Mouse (Mus musculus): Measurements from ENCODE around the gene Cdh22. TPM values are rescaled to one million over a fixed set of nuclear protein-coding genes. Genes with fewer than 3 reads are reported as not detected.

Gene Cdh22
- total RNA-seq, 2 experiments from 2014 or later, result 0.26 to 0.42 TPM

DNA sequence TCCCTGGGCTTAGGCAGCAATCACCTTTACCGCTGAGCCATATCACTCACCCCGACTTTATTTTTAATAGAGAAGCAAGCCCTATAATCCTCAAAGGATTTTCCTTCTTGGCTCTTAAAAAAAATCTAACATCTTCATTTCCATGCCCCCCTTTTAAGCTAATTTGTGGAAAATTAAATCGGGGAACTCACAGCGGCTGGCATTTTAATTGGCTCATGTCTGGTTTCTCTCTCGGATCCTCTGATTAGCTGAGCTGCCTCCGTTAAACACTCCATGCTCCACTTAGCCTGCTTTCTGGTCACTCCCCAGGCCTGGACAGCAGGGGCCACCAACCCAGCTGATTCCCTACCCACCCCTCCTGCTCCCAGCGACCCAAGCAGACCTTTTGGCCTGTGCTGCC is 142.3 kb downstream of the Cdh22 start:
- DNase-seq (ENCODE audit: low spot score in 2 of 2), result no peak

DNA sequence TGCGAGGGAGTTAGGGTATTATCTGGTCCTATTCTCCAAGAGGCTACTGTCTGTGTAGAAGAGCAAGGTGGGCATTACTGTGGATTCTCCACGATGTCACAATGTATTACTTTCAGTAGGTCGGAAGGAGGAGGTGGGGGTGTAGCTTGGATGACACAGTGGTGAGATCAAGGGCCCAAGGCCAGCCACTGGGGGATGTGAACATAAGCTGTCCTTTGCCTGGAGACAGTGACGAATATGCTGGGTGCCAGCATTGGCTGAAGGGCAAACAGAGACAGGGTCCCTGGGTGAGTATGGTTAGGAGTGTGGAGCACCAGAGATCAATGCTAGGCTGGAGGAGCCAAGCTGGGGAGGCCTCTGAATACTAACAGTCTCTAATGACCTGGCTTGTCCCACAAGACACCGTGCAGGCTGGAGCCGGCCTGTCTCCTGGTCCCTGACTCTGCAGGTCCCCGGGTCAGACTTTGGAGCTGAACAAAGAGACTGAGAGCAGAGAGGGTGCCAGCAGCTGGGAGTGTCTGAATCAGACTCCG is 143.2 kb downstream of the Cdh22 start:
- DNase-seq (ENCODE audit: low spot score in 2 of 2), result no peak

- DNase-seq (ENCODE audit: low spot score in 2 of 2), result no peak
These were observed 144.0 kb downstream of the Cdh22 start, which contains the start of gene 1700025C18Rik for GRCm38 (mm10) chr2:165090650-165091049. Gene 1700025C18Rik (minus strand): TSS chr2:165090750.

- no peak for DNase-seq (ENCODE audit: low spot score in 2 of 2)
These were observed 145.2 kb downstream of the Cdh22 start for GRCm38 (mm10) chr2:165089470-165089869.

- no peak for DNase-seq (ENCODE audit: low spot score in 2 of 2)
These were observed 148.0 kb downstream of the Cdh22 start for GRCm38 (mm10) chr2:165086634-165087033.

DNA sequence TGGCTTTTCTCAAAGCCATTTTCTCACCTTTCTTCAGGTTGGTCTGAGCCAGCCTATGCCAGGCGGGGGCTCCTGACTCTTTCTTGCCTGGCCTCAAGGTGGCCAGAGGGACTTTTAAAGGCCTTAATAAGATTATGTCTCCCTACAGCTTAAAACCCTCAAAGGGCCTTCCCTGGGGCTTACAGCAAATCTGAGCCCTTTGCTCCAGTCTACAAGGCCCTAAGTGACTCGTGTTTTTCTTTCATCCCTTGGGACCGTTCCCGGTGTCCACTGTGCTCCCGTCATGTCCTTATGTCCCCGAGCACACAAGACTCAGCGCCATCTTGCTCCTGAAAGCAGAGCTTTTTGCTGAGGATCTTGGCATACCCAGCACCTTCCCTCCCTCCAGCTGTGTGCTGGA is 153.4 kb downstream of the Cdh22 start:
- DNase-seq (ENCODE audit: low spot score in 2 of 2), result no peak

DNA sequence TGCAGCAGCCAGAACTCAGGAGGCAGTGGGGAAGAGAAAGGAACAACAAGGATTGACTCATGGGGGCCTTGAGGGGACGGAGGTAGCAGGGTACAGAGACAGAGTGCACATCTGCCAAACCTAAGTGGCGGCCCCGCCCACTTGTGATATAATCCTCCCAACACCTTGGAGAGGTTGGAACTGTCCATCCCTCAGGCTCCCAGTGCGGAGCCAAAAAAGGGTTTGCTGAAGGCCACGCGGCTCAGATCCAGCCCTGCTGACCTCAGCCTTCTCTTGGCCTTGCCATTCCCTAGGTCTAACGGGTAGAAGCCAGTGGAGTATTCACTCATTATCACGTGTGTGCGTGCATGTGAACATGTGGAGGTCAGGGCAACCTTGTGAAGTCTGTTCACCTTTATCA is 154.0 kb downstream of the Cdh22 start:
- no peak for DNase-seq (ENCODE audit: low spot score in 2 of 2)

- no peak for DNase-seq (ENCODE audit: low spot score in 2 of 2)
These were observed 156.0 kb downstream of the Cdh22 start for GRCm38 (mm10) chr2:165078605-165079004.

- DNase-seq (ENCODE audit: low spot score in 2 of 2), result no peak
These were observed 156.6 kb downstream of the Cdh22 start for GRCm38 (mm10) chr2:165078045-165078444.

GRCm38 (mm10) chr2:165077055-165077454 is 157.6 kb downstream of the Cdh22 start:
- DNase-seq (ENCODE audit: low spot score in 2 of 2), result no peak

DNA sequence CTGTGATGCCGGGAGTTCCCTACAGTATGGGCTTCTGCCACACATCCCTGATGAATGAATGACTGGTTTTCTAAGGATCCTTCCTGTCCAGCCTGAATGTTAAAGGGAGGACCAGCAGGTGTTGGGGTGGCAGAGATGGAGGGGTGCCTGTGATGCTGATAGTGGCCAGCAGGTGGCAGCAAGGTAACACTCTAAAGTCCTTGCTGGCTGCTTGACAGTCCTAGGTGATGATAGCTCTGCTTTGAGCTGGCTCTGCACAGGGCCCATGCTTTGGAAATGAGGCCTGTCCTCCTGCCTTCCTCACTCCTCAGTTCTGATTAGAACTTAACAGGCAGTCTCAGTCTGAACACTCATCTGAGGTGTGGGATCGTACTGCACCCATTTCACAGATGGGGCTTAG is 159.7 kb downstream of the Cdh22 start:
- peak; percentile 52 to 68 for DNase-seq (ENCODE audit: low spot score in 2 of 2)

DNA sequence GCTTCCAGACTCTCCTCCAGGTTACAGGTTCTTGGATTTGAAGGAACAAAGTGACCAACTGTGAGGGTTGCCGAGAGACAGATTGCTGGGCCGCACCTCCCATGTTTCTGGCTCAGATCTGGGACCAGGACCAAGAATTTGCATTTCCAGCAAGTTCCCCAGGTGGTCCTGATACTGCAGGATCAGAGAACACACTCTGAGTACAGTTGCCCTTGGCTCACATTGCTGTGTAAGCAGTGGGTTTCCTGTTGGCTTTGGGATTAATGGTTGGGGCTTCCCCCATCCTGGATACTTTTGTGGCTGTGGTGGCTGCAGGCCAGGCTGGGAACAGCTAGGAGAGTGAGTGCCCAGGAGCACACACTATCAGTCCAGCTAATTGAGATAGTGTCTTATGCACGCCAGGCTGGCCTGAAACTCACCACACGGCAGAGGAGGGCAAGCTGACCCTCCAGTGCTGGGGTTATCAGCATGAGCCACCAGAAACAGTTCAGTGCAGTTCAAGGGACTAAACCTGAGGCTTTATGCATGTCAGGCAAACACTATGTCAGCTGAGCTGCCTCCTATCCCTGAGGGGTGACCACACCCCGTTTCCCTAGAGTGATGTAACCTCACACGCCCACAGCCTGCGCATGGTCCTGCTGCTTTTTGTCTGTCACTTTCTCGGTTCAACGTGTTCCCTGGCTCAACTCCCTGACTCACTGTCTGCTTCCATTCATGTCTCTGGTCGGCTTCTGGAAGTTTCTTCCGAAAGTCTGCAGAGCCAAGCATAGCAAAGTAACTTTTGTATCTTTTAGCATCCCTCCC is 160.4 kb downstream of the Cdh22 start:
- DNase-seq (ENCODE audit: low spot score in 2 of 2), result no peak

- DNase-seq (ENCODE audit: low spot score in 2 of 2), result no peak
These were observed 161.3 kb downstream of the Cdh22 start for GRCm38 (mm10) chr2:165073381-165073781.

DNA sequence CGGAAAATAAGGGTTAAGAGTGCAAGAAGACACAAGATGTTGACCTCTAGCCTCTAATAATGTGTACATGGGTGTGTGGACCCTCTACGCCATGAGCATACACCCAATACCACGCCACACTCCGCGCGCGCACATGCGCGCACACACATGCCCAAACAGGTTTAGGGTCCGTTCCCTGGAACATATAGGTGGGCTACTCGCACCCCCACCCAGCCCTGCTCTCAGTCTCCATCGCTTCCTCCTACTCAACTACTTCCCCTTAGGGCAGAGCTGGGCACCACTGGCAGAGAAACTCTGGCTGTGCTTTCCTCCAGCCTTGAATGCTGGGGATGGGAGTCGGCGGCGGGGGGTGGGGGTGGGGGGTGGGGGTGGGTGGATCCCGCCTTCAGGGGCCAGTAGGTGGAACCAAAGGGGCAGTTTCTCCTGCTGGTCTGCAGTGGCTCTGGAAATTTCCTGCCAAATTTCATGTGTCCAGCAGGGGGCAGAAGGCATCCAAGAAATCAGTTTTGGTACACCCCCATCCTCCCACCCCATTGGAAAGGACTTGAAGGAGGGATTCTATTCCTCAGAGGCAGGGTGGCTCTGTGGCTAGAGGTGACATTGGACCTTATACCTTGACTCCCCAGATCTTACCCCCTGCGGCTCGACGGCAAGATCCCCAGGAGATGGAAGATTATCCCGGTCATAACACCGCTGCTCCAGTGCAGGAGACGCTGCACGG is 164.4 kb downstream of the Cdh22 start:
- DNase-seq (ENCODE audit: low spot score in 2 of 2), result peak in 1 of 2 experiments; percentile 53

- no peak for DNase-seq (ENCODE audit: low spot score in 2 of 2)
These were observed 165.8 kb downstream of the Cdh22 start for GRCm38 (mm10) chr2:165068806-165069205.

DNA sequence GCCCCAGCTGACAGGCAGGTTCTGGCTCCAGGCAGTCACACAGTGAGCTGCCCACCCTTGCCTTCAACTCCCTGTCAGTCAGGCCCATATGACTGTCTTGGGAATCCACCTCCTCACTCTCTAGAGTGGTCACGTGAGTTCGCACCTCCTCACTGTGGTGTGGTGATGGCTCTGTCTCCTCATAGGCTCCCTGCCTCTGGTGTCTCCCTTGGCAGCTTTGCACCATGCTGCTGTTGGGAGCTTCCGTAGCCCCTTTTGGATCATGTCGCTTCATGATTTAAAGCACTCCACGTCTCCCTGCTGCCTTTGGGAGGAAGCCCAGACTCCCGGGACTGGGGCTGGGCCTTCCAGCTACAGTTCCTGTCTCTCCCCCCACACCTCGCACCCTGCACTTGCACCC is 170.2 kb downstream of the Cdh22 start:
- DNase-seq (ENCODE audit: low spot score in 2 of 2), result no peak

DNA sequence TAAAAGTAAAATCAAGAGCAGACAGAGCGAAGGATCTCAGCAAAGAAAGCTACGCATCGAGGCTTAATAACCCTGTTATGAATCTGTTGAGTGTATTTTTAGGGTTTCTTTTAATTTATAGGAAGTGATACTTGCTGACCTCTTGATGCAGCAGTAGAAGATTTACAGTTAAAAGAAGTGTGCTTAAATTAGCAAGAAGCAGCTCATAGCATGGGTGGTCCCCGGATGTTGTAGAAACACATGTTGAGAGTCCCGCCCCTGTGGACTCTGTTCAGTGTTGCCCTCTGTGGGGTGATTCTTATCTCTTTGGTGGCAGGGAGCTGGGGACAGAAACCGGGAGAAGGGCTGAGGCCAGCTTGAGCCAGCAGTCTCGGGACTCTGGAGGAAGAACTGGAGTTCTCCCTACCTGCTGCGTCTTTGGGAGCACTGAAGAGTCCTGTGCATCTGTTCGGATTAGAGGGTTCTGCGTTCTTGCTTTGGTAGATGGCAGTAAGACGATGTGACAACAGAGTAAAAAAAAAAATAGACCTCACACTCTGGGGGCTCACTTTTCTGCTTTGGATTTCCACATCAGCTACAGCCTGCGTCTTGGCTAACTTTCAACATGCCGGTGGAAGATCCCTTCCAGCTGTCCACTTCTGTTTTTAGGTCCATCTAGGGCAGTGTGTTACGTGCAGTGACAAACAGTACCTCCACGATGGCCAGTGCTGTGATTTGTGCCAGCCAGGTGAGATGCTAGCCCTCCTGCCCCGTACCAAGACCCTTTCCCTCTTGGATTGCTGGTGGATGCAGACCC is 172.8 kb downstream of the Cdh22 start:
- no peak for DNase-seq (ENCODE audit: low spot score in 2 of 2)
